ENCODE assay signal across 9 mouse cellular contexts in the genomic region with DNA sequence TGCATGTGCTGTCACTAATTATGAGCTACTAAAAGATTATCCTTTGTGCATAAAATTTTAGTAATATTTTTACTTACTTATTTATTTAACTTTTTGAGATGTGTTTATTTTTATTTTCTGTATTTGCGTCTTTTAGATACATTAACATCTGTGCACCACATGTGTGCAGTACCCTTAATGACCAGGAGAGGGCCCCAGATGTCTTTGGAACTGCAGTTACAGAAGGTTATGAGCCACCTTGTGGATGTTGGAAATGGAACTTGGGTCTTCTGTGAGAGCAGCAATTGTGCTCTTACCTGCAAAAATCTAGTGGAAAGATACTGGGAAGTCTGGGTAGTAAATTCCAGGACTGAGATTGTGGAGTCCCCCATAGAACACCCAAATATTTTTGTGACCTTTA.
DNase-seq lines count a peak whose midpoint lies in the region; TF ChIP-seq lines count a peak whose summit lies in the region.
"Had no signal": no experiment of that assay in that cellular context is flagged by ENCODE, and none has a peak within 500 bp of the region (broad histone marks: within the 10 kb centered on the region; RNA-seq: fewer than 3 reads in every experiment).

No protein-coding gene starts in this region.

- H3K4me3 ChIP-seq in left cerebral cortex, adult 2 months: no peak overlapping the region
- H3K4me3 ChIP-seq: heart, embryonic 13.5 days had no signal

- DNase-seq in cerebellum, adult 18-20 months: peak; percentile 2 to 6
- DNase-seq in cerebellum, adult 11 months: no peak
- DNase-seq in left cerebral cortex, adult 2 months (ENCODE audit: extremely low spot score in 1 of 2, low spot score in 2 of 2): no peak
- no peak for DNase-seq in left cerebral cortex, adult 8-10 months (ENCODE audit: low spot score in 2 of 2)
- peak; percentile 32 for DNase-seq in adrenal gland, postnatal 25 days
- DNase-seq in heart, postnatal 4 days: peak; percentile 69
- peak; percentile 54 for DNase-seq in ovary, postnatal 14 days (ENCODE audit: low spot score)
- peak; percentile 38 to 52 for DNase-seq in urinary bladder, postnatal 36 days (ENCODE audit: low spot score in 2 of 2)

- peak; percentile 71 for TF ChIP-seq CTCF in left cerebral cortex, adult 2 months (IDR thresholded peaks at IDR 0.05)

- H3K27ac ChIP-seq in left cerebral cortex, adult 2 months: no peak overlapping the region
- H3K27ac ChIP-seq: heart, embryonic 13.5 days had no signal

- intact Hi-C loops in left cerebral cortex, adult 2 months (cut with DNase I): loop anchor here (5.0 kb wide), 1 partner anchor 111 kb away; no protein-coding TSS in a partner anchor

Comparison
In these comparisons a context has a peak if more than half of its experiments do, and no peak if none do; other contexts are left out.
1. DNase-seq: peak in cerebellum, adult 18-20 months (2 of 2), adrenal gland, postnatal 25 days (single experiment), heart, postnatal 4 days (single experiment), ovary, postnatal 14 days (single experiment) and urinary bladder, postnatal 36 days (2 of 2); none in cerebellum, adult 11 months (single experiment), left cerebral cortex, adult 2 months (0 of 2) and left cerebral cortex, adult 8-10 months (0 of 2).